Mouse (Mus musculus): Measurements from ENCODE around the gene Gm17349.

DNA sequence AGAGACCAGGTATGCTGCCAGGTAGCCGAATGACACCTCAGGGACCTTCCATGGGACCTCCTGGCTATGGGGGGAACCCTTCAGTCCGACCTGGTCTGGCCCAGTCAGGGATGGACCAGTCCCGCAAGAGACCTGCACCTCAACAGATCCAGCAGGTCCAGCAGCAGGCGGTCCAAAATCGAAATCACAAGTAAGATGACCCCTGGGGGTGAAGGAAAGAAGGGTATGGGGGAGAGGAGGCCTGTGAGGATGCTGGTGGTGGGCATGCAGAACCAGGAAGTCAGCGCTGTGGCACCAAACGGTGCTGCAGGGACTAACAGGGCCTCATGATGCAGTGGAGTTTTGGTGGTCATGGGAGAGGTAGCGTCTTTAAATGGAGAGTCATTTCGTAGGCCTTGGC lies 2.2 kb downstream of the Gm17349 start:
- no peak for TF ChIP-seq CTCF (IDR thresholded peaks at IDR 0.05; ENCODE audit: insufficient read depth, low read depth, low read length)
- no peak for TF ChIP-seq POLR2A (IDR thresholded peaks at IDR 0.05; ENCODE audit: insufficient read depth, low read depth, low read length)
